Mouse (Mus musculus): ENCODE data around the gene Prok1. TPM values are rescaled to one million over a fixed set of nuclear protein-coding genes. Genes with fewer than 3 reads are reported as not detected.
A peak's percentile ranks its signal among the peaks of the same experiment; 100 is the strongest.

Prok1 gene
- polyA plus RNA-seq, 1 experiment from 2014 or later: not detected

DNA sequence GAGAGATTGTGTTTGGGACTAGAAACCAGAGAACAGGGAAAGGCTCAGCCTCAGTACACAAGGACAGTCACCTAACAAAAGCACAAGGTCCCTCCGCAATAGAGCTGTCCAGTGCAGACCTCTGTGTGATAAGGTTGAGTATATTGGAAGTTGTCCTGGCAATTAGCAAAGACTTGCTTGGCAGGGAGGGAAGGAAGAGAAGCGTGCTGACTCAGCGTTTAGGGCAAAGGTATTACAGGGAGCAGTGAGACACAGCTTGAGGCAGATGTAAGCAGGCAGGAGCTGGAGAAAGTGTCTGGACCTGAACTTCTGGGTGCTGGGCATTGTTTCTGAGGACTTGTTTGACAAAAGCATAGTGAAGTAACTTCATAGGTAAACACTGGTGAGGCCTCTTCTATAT is 16.5 kb upstream of the Prok1 start:
- ATAC-seq (ENCODE audit: insufficient number of reproducible peaks, insufficient read depth, low FRiP score, low read depth): no peak
- Histone ChIP-seq H3K27ac (replicated peaks in 1 of 2; ENCODE audit: control insufficient read depth in 1 of 2, insufficient read depth in 1 of 2, low read depth in 2 of 2, low read length in 2 of 2) (no peak overlapping the region), H3K4me1 (ENCODE audit: control insufficient read depth in 2 of 2, insufficient read depth in 2 of 2, low read length in 2 of 2) (no peaks in the 10 kb centered on the region; a peak in 1 of 4 replicates), H3K4me3 (ENCODE audit: control insufficient read depth in 1 of 2, insufficient read depth in 1 of 2, low read depth in 1 of 2, low read length in 2 of 2) (no peak overlapping the region), H3K36me3 (ENCODE audit: control insufficient read depth, insufficient read depth, low read length) (no peaks in the 10 kb centered on the region), H3K27me3 (ENCODE audit: control insufficient read depth, insufficient read depth, low read length) (no peaks in the 10 kb centered on the region), H3K4me2 (ENCODE audit: low read length) (no peak overlapping the region), H3K9me3 (ENCODE audit: control insufficient read depth, low read length) (no peaks in the 10 kb centered on the region), H3K9ac (ENCODE audit: low read length) (no peak overlapping the region)
- WGBS: 79% methylated on average over 3 of the region's 3 CpGs

- ATAC-seq (ENCODE audit: insufficient number of reproducible peaks, insufficient read depth, low FRiP score, low read depth): no peak
- H3K27me3 ChIP-seq (ENCODE audit: control insufficient read depth, insufficient read depth, low read length): no peaks in the 10 kb centered on the region
- H3K27ac ChIP-seq (replicated peaks in 1 of 2; ENCODE audit: control insufficient read depth in 1 of 2, insufficient read depth in 1 of 2, low read depth in 2 of 2, low read length in 2 of 2): no peak overlapping the region
- H3K4me2 ChIP-seq (ENCODE audit: low read length): no peak overlapping the region
- H3K4me1 ChIP-seq (ENCODE audit: control insufficient read depth in 2 of 2, insufficient read depth in 2 of 2, low read length in 2 of 2): no peaks in the 10 kb centered on the region
- no peak overlapping the region for H3K4me3 ChIP-seq (ENCODE audit: control insufficient read depth in 1 of 2, insufficient read depth in 1 of 2, low read depth in 1 of 2, low read length in 2 of 2)
- H3K9ac ChIP-seq (ENCODE audit: low read length): no peak overlapping the region
- no peaks in the 10 kb centered on the region for H3K9me3 ChIP-seq (ENCODE audit: control insufficient read depth, low read length)
- no peaks in the 10 kb centered on the region for H3K36me3 ChIP-seq (ENCODE audit: control insufficient read depth, insufficient read depth, low read length)
- 70% methylated on average over 5 of the region's 5 CpGs for WGBS
Measured at GRCm38 (mm10) chr3:107253925-107254324, 14.4 kb upstream of the Prok1 start.

DNA sequence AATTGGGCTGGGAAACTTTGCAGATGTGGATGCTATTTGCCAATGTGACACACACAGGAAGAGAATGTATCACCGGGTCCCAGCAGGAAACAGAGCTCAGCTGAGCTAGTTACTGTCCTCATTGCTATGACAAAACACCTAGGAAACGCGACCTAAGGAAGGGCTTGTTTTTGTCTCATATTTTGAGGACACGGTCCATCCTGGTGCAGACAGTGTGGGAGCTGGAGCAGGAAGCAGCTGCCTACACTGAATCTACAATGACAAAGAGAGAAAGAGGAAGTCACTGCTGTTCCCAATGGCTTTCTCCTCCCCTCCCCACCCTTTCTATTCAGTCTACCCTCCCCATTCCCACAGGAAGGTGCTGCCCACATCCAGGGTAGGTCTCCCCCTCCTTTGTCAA is 12.5 kb upstream of the Prok1 start:
- 46% methylated on average over 4 of the region's 4 CpGs for WGBS
- no peak overlapping the region for H3K4me3 ChIP-seq (ENCODE audit: control insufficient read depth in 1 of 2, insufficient read depth in 1 of 2, low read depth in 1 of 2, low read length in 2 of 2)
- H3K27me3 ChIP-seq (ENCODE audit: control insufficient read depth, insufficient read depth, low read length): no peaks in the 10 kb centered on the region
- ATAC-seq (ENCODE audit: insufficient number of reproducible peaks, insufficient read depth, low FRiP score, low read depth): peak; percentile 47; the same call in 1 of the 2 replicates
- no peak overlapping the region for H3K9ac ChIP-seq (ENCODE audit: low read length)
- H3K4me1 ChIP-seq (ENCODE audit: control insufficient read depth in 2 of 2, insufficient read depth in 2 of 2, low read length in 2 of 2): no peaks in the 10 kb centered on the region
- no peak overlapping the region for H3K4me2 ChIP-seq (ENCODE audit: low read length)
- H3K27ac ChIP-seq (replicated peaks in 1 of 2; ENCODE audit: control insufficient read depth in 1 of 2, insufficient read depth in 1 of 2, low read depth in 2 of 2, low read length in 2 of 2): peak overlapping the region in 1 of 2 experiments; percentile 17; a peak in 1 of 4 replicates
- H3K36me3 ChIP-seq (ENCODE audit: control insufficient read depth, insufficient read depth, low read length): no peaks in the 10 kb centered on the region
- no peaks in the 10 kb centered on the region for H3K9me3 ChIP-seq (ENCODE audit: control insufficient read depth, low read length)

DNA sequence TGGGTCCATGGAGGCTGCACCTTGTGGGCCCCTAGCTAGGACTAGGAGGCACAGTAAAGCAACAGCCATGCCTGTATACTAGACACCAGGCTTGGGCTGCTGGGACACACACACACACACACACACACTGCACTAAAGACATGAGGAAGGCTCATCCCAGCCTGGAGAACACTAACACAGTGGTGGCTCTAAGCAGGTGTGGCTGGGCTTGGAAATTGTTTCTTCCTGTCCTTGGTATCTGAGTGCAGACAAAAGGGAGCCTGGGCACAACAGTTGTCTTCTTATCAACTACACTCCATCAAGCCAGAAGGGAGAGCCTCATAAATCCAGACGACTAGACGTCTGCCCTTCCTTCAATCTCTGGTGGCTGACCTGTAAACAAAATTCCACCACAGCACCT is 10.8 kb upstream of the Prok1 start:
- Histone ChIP-seq H3K4me1 (ENCODE audit: control insufficient read depth in 2 of 2, insufficient read depth in 2 of 2, low read length in 2 of 2) (no peaks in the 10 kb centered on the region), H3K27me3 (ENCODE audit: control insufficient read depth, insufficient read depth, low read length) (no peaks in the 10 kb centered on the region), H3K9me3 (ENCODE audit: control insufficient read depth, low read length) (no peaks in the 10 kb centered on the region), H3K27ac (replicated peaks in 1 of 2; ENCODE audit: control insufficient read depth in 1 of 2, insufficient read depth in 1 of 2, low read depth in 2 of 2, low read length in 2 of 2) (no peak overlapping the region), H3K36me3 (ENCODE audit: control insufficient read depth, insufficient read depth, low read length) (no peaks in the 10 kb centered on the region), H3K4me3 (ENCODE audit: control insufficient read depth in 1 of 2, insufficient read depth in 1 of 2, low read depth in 1 of 2, low read length in 2 of 2) (no peak overlapping the region), H3K4me2 (ENCODE audit: low read length) (no peak overlapping the region), H3K9ac (ENCODE audit: low read length) (no peak overlapping the region)
- WGBS: 4% methylated on average over 2 of the region's 2 CpGs
- no peak for ATAC-seq (ENCODE audit: insufficient number of reproducible peaks, insufficient read depth, low FRiP score, low read depth)

DNA sequence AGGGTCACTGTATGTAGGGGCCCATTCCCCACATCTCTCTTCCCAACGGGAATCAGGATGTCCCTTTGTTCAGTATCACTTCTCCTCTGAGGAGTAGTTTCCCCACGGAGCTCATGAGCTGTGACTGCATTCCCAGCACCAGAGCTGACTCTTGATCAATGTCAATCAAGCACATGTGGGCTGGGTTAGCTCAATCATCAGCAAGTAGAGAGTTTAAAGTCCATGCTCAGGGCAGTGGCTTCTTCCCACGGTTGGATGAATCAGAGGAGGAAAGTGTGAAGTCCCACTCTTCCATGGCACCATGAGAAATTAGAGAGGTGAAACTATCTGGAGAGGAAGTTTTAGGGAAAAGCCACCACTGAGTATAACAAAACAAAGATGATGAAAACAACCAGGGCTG is 9.5 kb upstream of the Prok1 start:
- H3K27me3 ChIP-seq (ENCODE audit: control insufficient read depth, insufficient read depth, low read length): no peaks in the 10 kb centered on the region
- no peaks in the 10 kb centered on the region for H3K4me1 ChIP-seq (ENCODE audit: control insufficient read depth in 2 of 2, insufficient read depth in 2 of 2, low read length in 2 of 2)
- H3K9me3 ChIP-seq (ENCODE audit: control insufficient read depth, low read length): no peaks in the 10 kb centered on the region
- H3K4me2 ChIP-seq (ENCODE audit: low read length): no peak overlapping the region
- H3K27ac ChIP-seq (replicated peaks in 1 of 2; ENCODE audit: control insufficient read depth in 1 of 2, insufficient read depth in 1 of 2, low read depth in 2 of 2, low read length in 2 of 2): no peak overlapping the region
- no peak overlapping the region for H3K9ac ChIP-seq (ENCODE audit: low read length)
- no peak overlapping the region for H3K4me3 ChIP-seq (ENCODE audit: control insufficient read depth in 1 of 2, insufficient read depth in 1 of 2, low read depth in 1 of 2, low read length in 2 of 2)
- H3K36me3 ChIP-seq (ENCODE audit: control insufficient read depth, insufficient read depth, low read length): no peaks in the 10 kb centered on the region
- no peak for ATAC-seq (ENCODE audit: insufficient number of reproducible peaks, insufficient read depth, low FRiP score, low read depth)
- WGBS: 34% methylated on average over 3 of the region's 3 CpGs

DNA sequence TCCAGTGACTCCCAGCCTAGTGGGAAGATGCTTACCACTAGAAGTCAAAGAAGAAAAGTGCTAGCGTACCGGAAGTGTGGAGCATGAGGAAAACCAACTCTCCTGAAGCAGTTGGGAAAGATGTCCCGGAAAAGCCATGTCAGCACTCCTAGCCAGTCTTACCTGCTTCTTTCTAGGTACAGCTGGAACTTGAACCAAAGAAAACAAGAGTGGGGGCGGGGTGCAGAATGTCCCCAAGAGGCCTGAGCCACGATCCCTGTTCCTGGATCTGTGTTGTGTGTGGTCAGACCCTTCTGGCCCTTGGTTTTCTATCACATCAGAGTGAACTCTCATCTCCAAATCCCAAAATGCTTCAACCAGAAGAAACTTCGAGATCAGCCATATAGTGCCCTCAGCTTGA is 7.4 kb upstream of the Prok1 start:
- H3K4me3 ChIP-seq (ENCODE audit: control insufficient read depth in 1 of 2, insufficient read depth in 1 of 2, low read depth in 1 of 2, low read length in 2 of 2): no peak overlapping the region
- no peaks in the 10 kb centered on the region for H3K9me3 ChIP-seq (ENCODE audit: control insufficient read depth, low read length)
- H3K4me1 ChIP-seq (ENCODE audit: control insufficient read depth in 2 of 2, insufficient read depth in 2 of 2, low read length in 2 of 2): no peaks in the 10 kb centered on the region
- no peaks in the 10 kb centered on the region for H3K27me3 ChIP-seq (ENCODE audit: control insufficient read depth, insufficient read depth, low read length)
- ATAC-seq (ENCODE audit: insufficient number of reproducible peaks, insufficient read depth, low FRiP score, low read depth): no peak
- no peak overlapping the region for H3K27ac ChIP-seq (replicated peaks in 1 of 2; ENCODE audit: control insufficient read depth in 1 of 2, insufficient read depth in 1 of 2, low read depth in 2 of 2, low read length in 2 of 2)
- H3K36me3 ChIP-seq (ENCODE audit: control insufficient read depth, insufficient read depth, low read length): no peaks in the 10 kb centered on the region
- no peak overlapping the region for H3K4me2 ChIP-seq (ENCODE audit: low read length)
- 80% methylated on average over 6 of the region's 6 CpGs for WGBS
- H3K9ac ChIP-seq (ENCODE audit: low read length): no peak overlapping the region

DNA sequence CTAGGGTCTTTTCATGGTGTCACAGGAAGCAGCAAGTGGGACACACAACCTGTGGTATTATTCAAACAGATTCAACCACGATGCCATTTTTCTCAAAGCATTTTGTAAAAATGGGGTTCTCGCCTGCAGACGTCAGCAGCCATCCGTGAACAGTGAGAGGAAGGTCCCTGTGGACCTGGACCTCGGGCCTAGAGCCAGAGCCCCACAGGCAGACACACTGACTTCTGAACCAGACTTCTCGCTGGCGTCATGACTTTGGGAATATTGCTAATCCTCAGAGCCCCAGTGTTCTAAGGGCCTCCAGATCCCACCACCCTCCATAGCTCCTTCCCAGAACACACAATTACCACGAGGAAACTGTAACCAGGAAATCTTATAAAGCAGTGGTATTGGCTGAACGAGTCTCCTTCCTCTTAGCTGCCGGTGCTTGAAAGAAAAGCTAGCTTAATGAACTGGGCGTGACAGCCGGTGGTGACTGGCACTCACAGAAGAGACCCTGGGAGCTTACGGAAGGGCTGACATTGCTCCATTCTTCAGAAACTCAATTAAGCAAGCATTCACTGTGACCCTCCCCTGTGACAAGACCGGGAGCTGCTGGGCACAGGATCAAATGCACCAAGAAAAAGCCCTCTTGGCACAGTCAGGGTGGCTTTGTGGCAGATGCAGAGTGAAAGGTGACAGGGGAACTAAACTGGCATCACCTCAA is 2.0 kb upstream of the Prok1 start:
- no peak overlapping the region for H3K4me2 ChIP-seq (ENCODE audit: low read length)
- H3K27me3 ChIP-seq (ENCODE audit: control insufficient read depth, insufficient read depth, low read length): no peaks in the 10 kb centered on the region
- H3K4me3 ChIP-seq (ENCODE audit: control insufficient read depth in 1 of 2, insufficient read depth in 1 of 2, low read depth in 1 of 2, low read length in 2 of 2): no peak overlapping the region
- H3K9ac ChIP-seq (ENCODE audit: low read length): no peak overlapping the region
- no peak for ATAC-seq (ENCODE audit: insufficient number of reproducible peaks, insufficient read depth, low FRiP score, low read depth)
- H3K36me3 ChIP-seq (ENCODE audit: control insufficient read depth, insufficient read depth, low read length): no peaks in the 10 kb centered on the region
- H3K9me3 ChIP-seq (ENCODE audit: control insufficient read depth, low read length): no peaks in the 10 kb centered on the region
- no peak overlapping the region for H3K27ac ChIP-seq (replicated peaks in 1 of 2; ENCODE audit: control insufficient read depth in 1 of 2, insufficient read depth in 1 of 2, low read depth in 2 of 2, low read length in 2 of 2)
- H3K4me1 ChIP-seq (ENCODE audit: control insufficient read depth in 2 of 2, insufficient read depth in 2 of 2, low read length in 2 of 2): no peaks in the 10 kb centered on the region
- 54% methylated on average over 14 of the region's 14 CpGs for WGBS

- Histone ChIP-seq H3K4me2 (ENCODE audit: low read length) (no peak overlapping the region), H3K27me3 (ENCODE audit: control insufficient read depth, insufficient read depth, low read length) (no peaks in the 10 kb centered on the region), H3K9me3 (ENCODE audit: control insufficient read depth, low read length) (no peaks in the 10 kb centered on the region), H3K36me3 (ENCODE audit: control insufficient read depth, insufficient read depth, low read length) (no peaks in the 10 kb centered on the region), H3K4me3 (ENCODE audit: control insufficient read depth in 1 of 2, insufficient read depth in 1 of 2, low read depth in 1 of 2, low read length in 2 of 2) (no peak overlapping the region), H3K27ac (replicated peaks in 1 of 2; ENCODE audit: control insufficient read depth in 1 of 2, insufficient read depth in 1 of 2, low read depth in 2 of 2, low read length in 2 of 2) (no peak overlapping the region), H3K4me1 (ENCODE audit: control insufficient read depth in 2 of 2, insufficient read depth in 2 of 2, low read length in 2 of 2) (no peaks in the 10 kb centered on the region), H3K9ac (ENCODE audit: low read length) (no peak overlapping the region)
- 86% methylated on average over 8 of the region's 8 CpGs for WGBS
- no peak for ATAC-seq (ENCODE audit: insufficient number of reproducible peaks, insufficient read depth, low FRiP score, low read depth)
Measured at GRCm38 (mm10) chr3:107238471-107238980, 981 bp downstream of the Prok1 start.
